Mouse (Mus musculus) adrenal gland, postnatal 14 days (tissue): Measurements from ENCODE around the gene Camk1. TPM values are rescaled to one million over a fixed set of nuclear protein-coding genes. Genes with fewer than 3 reads are reported as not detected.
"Not testable (repeated sequence)": the region's sequence is repeated elsewhere in the genome, so short reads cannot be mapped to it uniquely, and the experiment has no call there.

Experiments used
- DNase-seq: peaks from one replicate; pipeline ENCODE4 v3.0.0; 2021; ENCODE audit warnings: mixed read lengths
- total RNA-seq: library from RNA; stranded (reverse); gene quantifications from 2 replicates; pipeline ENCODE4 v1.2.3, GENCODE M21; 2021

The Camk1 gene
- total RNA-seq, 1 experiment from 2014 or later = 46.4 TPM

- no peak for DNase-seq
Observed at GRCm38 (mm10) chr6:113361476-113361875, 17.7 kb upstream of the Camk1 start.

- DNase-seq = no peak
Observed at GRCm38 (mm10) chr6:113353696-113354095, 9.9 kb upstream of the Camk1 start.

GRCm38 (mm10) chr6:113352820-113353219, 9.0 kb upstream of the Camk1 start:
- DNase-seq = no peak

DNA sequence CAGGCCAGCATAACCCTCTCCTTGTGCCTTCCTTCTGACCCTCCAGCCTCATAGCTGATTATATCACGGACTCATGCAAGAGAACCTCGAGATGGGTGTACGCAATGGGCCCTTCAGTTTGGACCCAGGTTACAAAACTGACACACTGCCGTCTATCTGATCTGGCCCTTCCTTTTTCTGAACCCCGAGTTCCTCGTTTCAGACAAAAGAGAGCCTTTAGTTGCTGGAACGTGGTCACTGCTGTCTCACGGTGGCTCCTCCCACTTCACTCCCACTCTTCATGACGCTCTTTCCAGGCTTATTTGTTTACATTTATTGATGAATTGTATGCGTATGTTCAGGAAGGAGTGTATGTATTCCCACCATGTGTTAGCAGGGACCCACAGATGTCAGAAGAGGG, 7.9 kb upstream of the Camk1 start:
- DNase-seq = no peak

DNA sequence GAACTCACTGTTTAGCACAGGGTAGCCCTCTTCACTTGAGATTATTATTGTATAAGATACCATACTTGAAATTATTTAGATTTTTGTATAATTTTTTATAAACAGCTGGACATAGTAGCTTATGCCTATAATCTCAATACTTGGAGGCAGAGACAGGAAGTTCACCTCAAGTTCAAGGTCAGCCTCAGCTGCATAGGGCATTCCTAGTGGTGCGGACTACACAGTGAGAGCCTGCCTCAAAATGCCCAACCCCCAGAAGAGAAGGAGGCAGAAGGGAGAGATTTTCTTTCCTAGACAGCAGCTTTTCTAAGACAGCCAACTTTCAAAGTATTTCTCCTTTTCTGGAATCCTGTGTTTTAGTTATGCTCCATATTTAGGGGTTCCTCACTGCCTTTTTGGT, 7.4 kb upstream of the Camk1 start:
- no peak for DNase-seq

DNA sequence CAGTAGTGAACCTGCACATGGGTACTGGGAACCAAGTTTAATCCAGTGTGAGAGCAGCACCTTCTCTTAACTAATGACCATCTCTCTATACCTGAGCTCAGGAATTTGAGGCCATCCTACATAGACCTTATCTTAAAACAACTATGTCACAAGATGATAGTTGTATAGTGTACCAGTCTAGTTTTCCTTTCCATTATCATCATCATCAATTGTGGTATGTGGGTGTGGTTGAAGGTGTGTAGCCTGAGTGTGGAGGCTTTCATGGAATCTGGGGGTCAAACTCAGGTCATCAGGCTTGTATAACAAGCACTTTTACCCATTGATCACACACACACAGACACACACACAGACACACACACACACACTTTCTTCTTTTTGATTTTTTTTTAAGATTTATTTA, 6.8 kb upstream of the Camk1 start:
- DNase-seq = no peak

DNA sequence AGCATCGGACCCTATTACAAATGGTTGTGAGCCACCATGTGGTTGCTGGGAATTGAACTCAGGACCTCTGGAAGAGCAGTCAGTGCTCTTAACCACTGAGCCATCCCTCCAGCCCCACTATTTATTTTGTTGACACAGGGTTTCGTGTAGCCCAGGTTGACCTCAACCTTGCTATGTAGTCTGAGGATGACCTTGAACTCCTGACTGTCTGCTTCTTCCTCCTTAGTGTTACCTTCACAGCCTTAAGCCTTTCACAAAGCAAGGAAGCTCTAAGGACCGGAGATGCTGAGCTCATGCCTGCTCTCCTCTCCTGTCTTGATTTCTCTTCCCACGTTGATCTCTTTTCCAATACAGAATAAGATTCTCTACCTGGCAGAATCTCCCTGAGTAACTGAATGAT, 3.1 kb upstream of the Camk1 start:
- no peak for DNase-seq

GRCm38 (mm10) chr6:113344321-113344720, 537 bp upstream of the Camk1 start:
- peak; percentile 84 for DNase-seq

- no peak for DNase-seq
Observed at GRCm38 (mm10) chr6:113342297-113342696, 1.5 kb downstream of the Camk1 start.

GRCm38 (mm10) chr6:113341574-113341973, 2.2 kb downstream of the Camk1 start:
- no peak for DNase-seq

GRCm38 (mm10) chr6:113336852-113337620, 6.7 kb downstream of the Camk1 start:
- DNase-seq = peak; percentile 73

DNA sequence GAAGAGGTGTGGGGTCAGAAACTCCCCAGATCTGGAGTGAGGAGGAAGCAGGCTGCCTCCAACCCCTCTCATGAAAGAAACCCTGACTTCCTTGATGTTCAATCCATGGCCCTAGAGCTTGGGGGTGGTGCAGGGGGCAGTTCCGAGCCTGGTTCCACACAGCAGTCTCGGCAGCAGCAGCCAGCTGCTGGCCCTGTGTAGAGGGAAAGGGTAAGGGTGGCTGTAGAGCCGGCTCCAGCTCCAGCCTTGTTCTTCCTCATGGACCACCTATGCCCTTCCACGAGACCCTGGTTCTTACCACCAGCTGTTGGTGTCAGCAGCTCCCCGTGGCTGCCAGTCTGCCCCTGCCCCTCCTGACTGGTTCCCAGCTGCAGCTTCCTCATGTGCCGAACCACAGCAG, 9.6 kb downstream of the Camk1 start:
- DNase-seq = no peak

DNA sequence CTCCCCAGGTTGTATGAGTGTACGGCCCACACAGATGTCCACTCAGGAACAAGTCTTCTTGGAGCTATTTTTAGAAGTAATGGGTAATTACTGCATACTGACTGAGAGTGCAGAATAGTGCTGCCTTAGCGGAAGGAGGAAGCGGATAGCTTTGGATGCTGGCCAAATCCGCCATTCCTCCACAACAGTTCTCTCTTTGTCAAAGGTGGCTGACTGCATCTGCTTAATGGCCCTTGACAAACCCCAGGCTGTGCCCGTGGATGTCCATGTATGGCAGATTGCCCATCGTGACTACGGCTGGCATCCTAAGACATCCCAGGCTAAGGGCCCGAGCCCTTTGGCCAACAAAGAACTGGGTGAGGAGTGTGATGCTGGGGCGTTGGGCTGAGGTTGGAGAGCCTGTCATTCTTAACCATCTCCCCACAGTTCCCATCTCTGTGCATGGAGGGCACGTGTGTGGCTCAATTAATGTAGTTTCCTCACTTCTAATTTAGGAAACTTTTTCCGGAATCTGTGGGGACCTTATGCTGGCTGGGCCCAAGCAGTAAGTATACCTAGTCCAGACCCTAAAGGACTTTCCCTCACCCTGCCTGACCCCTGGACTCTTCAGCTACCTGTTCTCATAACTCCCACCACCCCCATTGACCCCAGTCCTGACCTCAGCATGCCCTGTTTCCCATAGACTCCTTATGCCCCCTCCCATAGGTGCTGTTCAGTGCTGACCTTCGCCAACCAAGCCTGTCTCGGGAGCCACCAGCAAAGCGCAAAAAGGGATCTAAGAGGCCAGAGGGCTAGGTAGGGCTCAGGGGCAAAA, 10.4 kb downstream of the Camk1 start:
- DNase-seq = peak; percentile 54

DNA sequence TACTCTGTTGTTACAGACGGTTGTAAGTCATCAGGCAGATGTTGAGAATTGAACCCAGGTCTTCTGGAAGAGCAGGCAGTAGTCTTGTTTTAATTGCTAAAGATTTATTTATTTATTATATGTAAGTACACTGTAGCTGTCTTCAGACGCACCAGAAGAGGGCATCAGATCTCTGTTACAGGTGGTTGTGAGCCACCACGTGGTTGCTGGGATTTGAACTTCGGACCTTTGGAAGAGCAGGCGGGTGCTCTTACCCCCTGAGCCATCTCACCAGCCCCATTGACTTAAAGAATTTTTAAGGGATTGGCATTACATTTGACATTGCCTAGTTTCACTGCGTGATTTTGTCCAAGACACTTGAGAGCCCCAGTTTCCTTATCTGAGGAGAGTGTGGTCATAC, 11.1 kb downstream of the Camk1 start:
- DNase-seq = not testable (repeated sequence)

DNA sequence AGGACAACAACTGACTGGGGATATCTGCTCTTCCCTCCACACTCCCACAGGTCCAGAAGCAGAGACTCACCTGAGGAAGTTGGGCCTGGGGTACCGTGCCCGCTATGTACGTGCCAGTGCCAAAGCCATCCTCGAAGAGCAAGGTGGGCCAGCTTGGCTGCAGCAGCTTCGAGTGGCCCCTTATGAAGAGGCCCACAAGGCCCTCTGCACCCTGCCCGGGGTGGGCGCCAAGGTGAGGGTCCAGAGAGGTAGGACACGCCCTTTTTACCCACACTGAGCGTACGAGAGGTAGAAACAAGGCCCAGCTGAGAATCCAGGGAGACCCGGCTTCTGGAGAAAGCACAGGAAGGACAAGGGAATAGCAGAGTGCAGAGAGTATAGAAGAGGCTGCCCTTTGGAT, 12.1 kb downstream of the Camk1 start:
- no peak for DNase-seq

DNA sequence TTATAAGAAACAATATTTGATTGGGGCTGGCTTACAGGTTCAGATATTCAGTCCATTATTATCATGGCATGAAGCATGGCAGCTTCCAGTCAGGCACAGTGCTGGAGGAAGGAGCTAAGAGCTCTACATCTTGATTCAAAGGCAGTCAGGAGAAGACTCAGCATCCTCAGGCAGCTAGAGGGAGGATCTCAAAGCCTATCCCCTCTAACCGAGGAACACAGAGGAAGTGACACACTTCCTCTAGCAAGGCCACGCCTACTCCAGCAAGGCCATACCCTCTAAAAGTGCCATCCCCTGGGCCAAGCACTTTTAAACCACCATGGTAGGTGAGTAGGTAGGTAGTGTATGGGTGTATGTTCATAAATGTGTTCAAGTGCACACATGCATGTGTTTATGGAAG, 13.2 kb downstream of the Camk1 start:
- peak; percentile 35 for DNase-seq

GRCm38 (mm10) chr6:113329396-113329795, 14.4 kb downstream of the Camk1 start:
- no peak for DNase-seq

DNA sequence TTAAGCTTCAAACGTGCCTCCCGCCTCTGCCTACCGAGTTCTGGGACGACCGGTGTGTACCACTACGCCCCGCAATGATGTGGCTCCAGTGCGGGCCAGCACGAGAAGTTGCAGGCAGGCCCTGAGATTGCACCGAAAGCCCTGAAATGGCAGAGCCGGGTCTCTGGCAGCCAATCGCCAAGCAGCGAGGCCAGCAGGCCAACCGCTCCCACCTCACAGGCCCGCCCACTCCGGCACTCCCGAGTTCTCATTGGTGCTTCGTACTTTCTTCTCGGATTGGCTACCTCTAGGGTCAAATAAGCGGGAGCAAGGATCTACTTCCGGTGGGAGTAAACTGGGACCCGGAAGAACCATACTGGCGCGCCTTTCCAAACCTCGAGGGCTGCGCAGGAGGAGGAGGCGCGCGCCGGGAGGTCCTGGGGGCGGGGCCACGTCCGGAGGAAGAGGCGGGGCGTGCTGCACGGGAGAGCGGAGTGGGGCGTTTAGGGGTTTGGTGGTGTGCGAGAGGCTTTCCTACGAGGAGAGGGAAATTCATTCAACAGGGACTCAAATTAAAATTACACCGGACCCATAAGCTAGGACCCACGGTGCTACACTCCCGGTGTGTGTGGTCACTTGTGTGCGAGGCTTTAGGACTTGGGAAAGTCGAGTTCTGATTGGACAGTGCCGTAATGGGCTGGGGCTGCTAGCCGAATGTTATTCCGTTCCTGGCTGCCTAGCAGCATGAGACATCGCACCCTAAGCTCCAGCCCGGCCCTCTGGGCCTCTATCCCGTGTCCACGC, 17.1 kb downstream of the Camk1 start, which contains the start of gene Ogg1:
Gene Ogg1, plus strand, starts transcription at position 440 of the 783 bp plus-strand sequence.
- DNase-seq = peak; percentile 98

- DNase-seq = no peak
Observed at GRCm38 (mm10) chr6:113315972-113316371, 27.8 kb downstream of the Camk1 start.

GRCm38 (mm10) chr6:113308141-113308540, 35.6 kb downstream of the Camk1 start:
- peak; percentile 77 for DNase-seq

- DNase-seq = peak; percentile 85
Observed at GRCm38 (mm10) chr6:113307481-113308121, 36.2 kb downstream of the Camk1 start.

DNA sequence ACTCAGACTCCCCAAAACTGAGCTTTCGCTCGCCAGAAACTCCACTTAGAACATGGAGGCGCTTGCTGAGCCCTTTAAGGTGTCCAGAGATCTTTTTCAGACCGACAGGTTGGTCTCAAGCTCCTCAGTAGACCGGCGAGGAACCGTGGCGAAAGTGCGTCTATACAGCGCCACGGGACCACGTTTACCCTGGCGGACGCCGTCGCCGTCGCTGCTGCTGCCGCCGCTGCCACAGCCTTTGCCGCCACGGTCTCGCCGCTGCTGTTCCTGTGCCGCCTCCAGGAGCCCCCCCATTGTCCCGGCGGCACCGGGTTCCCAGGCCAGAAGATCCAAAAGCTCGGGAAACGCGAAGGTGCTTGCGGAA, 36.8 kb downstream of the Camk1 start, which contains the start of gene Brpf1:
Gene Brpf1, plus strand, starts transcription at position 152 of the 364 bp plus-strand sequence.
- DNase-seq = no peak
